Mouse (Mus musculus) cerebellum, adult 2 months (tissue): Measurements from ENCODE around the gene 4930578C19Rik.

ENCODE experiments used
- CTCF ChIP-seq: fragments of 200-500 bp; IDR thresholded peaks from 2 replicates; pipeline ENCODE4 v1.5.1; 2011; ENCODE audit warnings: low read depth, mild to moderate bottlenecking, control low read depth, low read length, moderate library complexity, borderline replicate concordance; ENCODE audit not compliant: insufficient read depth
- POLR2A ChIP-seq: fragments of 200-500 bp; IDR thresholded peaks from 2 replicates; pipeline ENCODE4 v1.6.1; 2011; ENCODE audit warnings: low read length, control low read depth, borderline replicate concordance; ENCODE audit not compliant: insufficient read depth

GRCm38 (mm10) chrX:18418977-18419376 is 42.2 kb downstream of the 4930578C19Rik start:
- TF ChIP-seq CTCF = no peak
- no peak for TF ChIP-seq POLR2A
